Mouse (Mus musculus) adrenal gland, adult (tissue): ENCODE results near the gene Zfp811.

ENCODE experiments used
- DNase-seq, 2 experiments: peaks; one replicate each; pipeline ENCODE4 v3.0.0; 2022 to 2023; ENCODE audit warnings: low spot score in 1 of 2; ENCODE audit not compliant: inconsistent age in 2 of 2

Gene Zfp811

DNA sequence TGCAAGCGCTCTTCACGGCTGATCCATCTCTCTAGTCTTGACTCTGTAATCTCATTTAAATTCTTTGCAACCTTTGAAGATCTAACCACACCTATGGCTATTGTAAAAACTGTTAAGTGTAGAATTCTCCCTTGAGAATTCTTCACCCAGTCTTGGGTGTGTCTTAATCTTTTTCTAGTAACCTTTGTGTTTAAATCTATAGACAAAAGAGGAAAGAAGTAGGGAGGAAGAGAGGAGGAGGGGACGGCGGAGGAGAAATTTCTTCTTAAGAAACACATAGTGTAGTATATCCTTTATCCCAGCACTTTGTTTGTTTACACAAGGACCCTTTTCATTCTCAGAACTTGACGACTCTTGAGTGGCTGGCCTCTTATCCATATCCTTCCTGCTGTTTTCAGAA is 52.4 kb downstream of the Zfp811 start:
- no peak for DNase-seq

DNA sequence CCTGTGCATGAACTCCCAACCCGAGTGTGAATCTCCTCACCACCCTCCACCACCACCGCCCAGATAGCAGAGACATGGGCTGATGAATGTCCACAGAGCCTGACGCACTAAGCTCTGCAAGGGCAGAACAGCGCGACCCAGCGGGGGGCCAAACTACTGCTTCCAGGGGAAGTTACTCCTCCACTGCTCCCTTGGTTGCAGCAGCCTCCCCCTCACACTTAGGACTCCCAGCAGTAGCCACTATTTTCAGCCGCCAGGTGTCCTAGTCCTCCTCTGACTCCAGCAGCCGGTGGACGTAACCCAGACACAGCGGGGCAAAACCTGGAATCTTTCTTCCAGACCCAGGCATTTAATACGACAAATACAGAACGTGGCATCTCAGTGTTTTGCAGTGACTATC is 56.1 kb downstream of the Zfp811 start:
- no peak for DNase-seq

GRCm38 (mm10) chr17:32752813-32753360 is 56.8 kb downstream of the Zfp811 start:
- DNase-seq = no peak

- no peak for DNase-seq
Measured at GRCm38 (mm10) chr17:32750611-32751010, 59.1 kb downstream of the Zfp811 start.
